Mouse (Mus musculus) liver, embryonic 16.5 days (tissue): ENCODE results near the gene Rabggta. TPM values are rescaled to one million over a fixed set of nuclear protein-coding genes. Genes with fewer than 3 reads are reported as not detected.
A peak's percentile ranks its signal among the peaks of the same experiment; 100 is the strongest.

Experiments
- ATAC-seq: fragments of 200-750 bp; cut with Nextera tagmentation; 2 replicates; pipeline ENCODE4 v1.8.0; 2017; ENCODE audit warnings: low read depth, mild to moderate bottlenecking, moderate number of reproducible peaks, moderate library complexity
- H3K27ac ChIP-seq: fragments of 300-500 bp; sonication (generic); 2 replicates; pipeline ENCODE4 v1.5.1; 2014; ENCODE audit warnings: mild to moderate bottlenecking, low read length
- H3K27me3 ChIP-seq: fragments of 300-500 bp; sonication (generic); 2 replicates; pipeline ENCODE4 v1.6.1; 2014; ENCODE audit warnings: low read depth, low read length, mixed read lengths; ENCODE audit not compliant: control insufficient read depth, insufficient read depth
- H3K36me3 ChIP-seq: fragments of 300-500 bp; sonication (generic); 2 replicates; pipeline ENCODE4 v1.6.1; 2014; ENCODE audit warnings: mild to moderate bottlenecking; ENCODE audit not compliant: control insufficient read depth, insufficient read depth
- H3K4me1 ChIP-seq: fragments of 300-500 bp; sonication (generic); 2 replicates; pipeline ENCODE4 v1.6.1; 2014; ENCODE audit warnings: low read depth, low read length, mixed read lengths; ENCODE audit not compliant: control insufficient read depth
- H3K4me2 ChIP-seq: fragments of 300-500 bp; sonication (generic); 2 replicates; pipeline ENCODE4 v1.6.1; 2014; ENCODE audit warnings: low read depth, low read length, mixed read lengths
- H3K4me3 ChIP-seq: fragments of 300-500 bp; sonication (generic); 2 replicates; pipeline ENCODE4 v1.5.1; 2014; ENCODE audit warnings: low read depth, mild to moderate bottlenecking, low read length
- H3K9ac ChIP-seq: fragments of 300-500 bp; sonication (generic); 2 replicates; pipeline ENCODE4 v1.6.1; 2014; ENCODE audit warnings: low read depth, low read length
- H3K9me3 ChIP-seq: fragments of 300-500 bp; sonication (generic); replicated peaks from 2 replicates; pipeline ENCODE4 v1.6.1; 2016; ENCODE audit warnings: low read length; ENCODE audit not compliant: control insufficient read depth
- WGBS: fragments of 180-500 bp; shearing (Covaris S2); extraction: QIAGEN DNeasy Blood & Tissue Kit; methylation state at CpG from one replicate; pipeline ENCODE4 v1.1.7; 2014; ENCODE audit not compliant: insufficient replicate concordance; 5-methylcytosine and 5-hydroxymethylcytosine counted together
- polyA plus RNA-seq: library from polyadenylated mRNA; unstranded; fragments of >200 nt; fragmentation: Nextera tagmentation; extraction: Ambion mirVana; gene quantifications from 2 replicates; pipeline ENCODE4 v1.2.1, GENCODE M21; 2015

The Rabggta gene
- polyA plus RNA-seq, 1 experiment from 2014 or later: 11.3 TPM

DNA sequence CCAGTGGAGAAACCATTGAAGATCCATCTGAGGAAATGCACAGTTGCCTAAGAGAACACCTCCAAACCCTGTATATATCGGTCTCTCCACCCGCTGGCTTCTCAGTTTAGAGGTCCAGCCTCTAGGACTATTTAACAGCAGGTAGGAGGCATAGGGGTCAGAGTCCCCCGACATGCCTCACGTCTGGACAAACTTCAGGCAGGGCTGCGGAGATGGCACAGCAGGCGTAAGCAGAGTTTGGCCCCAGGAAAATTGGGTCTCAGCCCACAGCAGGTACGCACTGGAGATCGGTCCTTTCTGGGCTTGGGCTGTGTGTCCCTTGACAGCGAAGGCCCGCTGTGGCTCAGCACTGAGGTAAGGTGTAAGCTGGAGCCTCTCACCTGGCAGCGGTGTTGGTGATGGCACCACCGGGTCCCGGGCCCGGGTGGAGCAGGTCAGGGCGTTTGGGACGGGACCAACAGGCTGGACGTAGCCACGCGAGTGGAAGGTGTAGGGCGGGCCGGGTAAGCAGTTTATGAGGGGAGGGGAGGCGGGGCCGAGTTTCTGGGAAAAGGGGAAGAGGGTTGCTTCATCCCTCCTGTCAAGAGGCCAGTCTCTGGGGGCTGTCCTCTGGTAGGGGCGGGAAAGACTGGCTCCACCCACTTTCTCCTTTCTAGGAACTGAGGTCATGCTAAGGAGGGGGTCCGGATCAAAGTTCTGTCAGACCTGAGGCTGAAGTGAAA, 8.9 kb downstream of the Rabggta start:
- Histone ChIP-seq H3K9me3 (no peaks in the 10 kb centered on the region), H3K4me1 (peaks cover 16% of the 10 kb centered on the region), H3K27me3 (no peaks in the 10 kb centered on the region; the same call in 1 of the 2 replicates), H3K4me2 (peak overlapping the region; percentile 62), H3K27ac (no peak overlapping the region), H3K4me3 (peak overlapping the region; percentile 52), H3K9ac (peak overlapping the region; percentile 40; the same call in 1 of the 2 replicates), H3K36me3 (no peaks in the 10 kb centered on the region; the same call in 1 of the 2 replicates)
- peak; percentile 70 for ATAC-seq
- WGBS: 10% methylated on average over 25 of the region's 25 CpGs

DNA sequence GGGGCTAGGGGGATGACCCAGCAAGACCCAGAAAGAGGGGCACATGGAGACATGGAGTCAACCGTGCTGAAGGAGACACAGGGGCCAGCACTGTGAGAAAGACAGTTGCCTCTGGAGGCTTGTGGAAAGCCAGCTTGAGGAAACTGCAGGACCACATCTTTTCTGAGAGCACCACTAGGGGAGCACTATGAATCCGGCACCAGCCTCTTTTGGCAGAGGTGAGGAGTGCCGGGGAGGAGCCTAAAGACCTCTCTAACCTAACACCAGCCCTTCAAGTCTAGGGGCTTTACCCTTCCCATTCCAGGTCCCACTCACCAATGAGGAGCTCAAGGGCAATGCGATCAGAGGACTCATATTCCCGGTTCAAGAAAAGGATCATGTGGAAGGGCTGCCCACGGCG, 10.3 kb downstream of the Rabggta start:
- Histone ChIP-seq H3K4me3 (no peak overlapping the region), H3K9me3 (no peaks in the 10 kb centered on the region), H3K36me3 (no peaks in the 10 kb centered on the region), H3K4me2 (no peak overlapping the region), H3K9ac (no peak overlapping the region), H3K27ac (no peak overlapping the region), H3K27me3 (no peaks in the 10 kb centered on the region; the same call in 1 of the 2 replicates), H3K4me1 (peaks cover 23% of the 10 kb centered on the region)
- ATAC-seq: no peak
- WGBS: 66% methylated on average over 7 of the region's 7 CpGs

DNA sequence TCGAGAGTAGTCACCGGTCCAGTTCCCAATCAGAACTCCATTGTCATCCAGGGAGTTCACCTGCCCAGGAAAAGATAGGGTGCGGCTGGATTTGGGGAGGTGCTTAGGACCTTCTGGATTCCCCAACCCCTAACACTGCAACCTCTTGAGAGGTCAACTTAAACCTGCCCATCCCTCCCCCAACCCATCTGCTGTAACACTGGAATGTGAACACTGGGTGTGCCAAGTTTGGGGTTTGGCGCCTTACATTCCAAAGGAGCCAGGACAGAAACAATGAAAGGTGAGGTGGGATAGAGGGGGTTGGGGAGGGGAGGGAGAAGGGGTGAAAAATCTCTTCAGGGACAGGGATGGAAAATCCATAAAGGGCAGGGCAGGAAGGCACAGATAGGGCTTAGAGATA, 12.6 kb downstream of the Rabggta start:
- 71% methylated on average over 4 of the region's 4 CpGs for WGBS
- Histone ChIP-seq H3K27me3 (no peaks in the 10 kb centered on the region; the same call in 1 of the 2 replicates), H3K4me1 (peaks cover 17% of the 10 kb centered on the region)

DNA sequence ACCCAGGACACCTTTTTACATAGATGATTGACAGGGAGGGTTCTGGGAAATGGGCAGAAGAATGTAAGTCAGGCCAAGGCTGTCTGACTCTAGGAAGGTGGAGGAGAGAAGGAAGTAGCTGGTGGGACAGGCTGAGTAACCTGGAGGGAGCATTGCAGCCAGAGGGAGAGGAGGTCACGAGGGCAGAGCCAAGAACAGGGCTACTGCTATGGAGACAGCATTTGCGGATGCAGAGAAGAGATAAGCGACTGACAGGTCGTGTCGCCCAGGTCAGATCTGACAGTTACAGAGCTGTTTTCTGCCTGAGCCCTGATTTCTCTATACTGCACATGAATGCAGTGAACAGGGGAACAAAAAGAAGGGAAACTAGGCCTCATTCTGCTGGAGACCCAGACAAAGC, 14.7 kb downstream of the Rabggta start:
- peaks cover 7% of the 10 kb centered on the region for H3K4me1 ChIP-seq
- no peak overlapping the region for H3K27ac ChIP-seq
- no peaks in the 10 kb centered on the region for H3K36me3 ChIP-seq
- WGBS: 28% methylated on average over 5 of the region's 5 CpGs
- H3K9ac ChIP-seq: no peak overlapping the region
- no peak overlapping the region for H3K4me3 ChIP-seq
- ATAC-seq: 0 out of 2 replicates have a peak, but pooled peaks have one; percentile 30
- H3K4me2 ChIP-seq: no peak overlapping the region
- no peaks in the 10 kb centered on the region; the same call in 1 of the 2 replicates for H3K27me3 ChIP-seq
- H3K9me3 ChIP-seq: no peaks in the 10 kb centered on the region

More for the DNA sequence above, 12.6 kb downstream of the Rabggta start:
- no peak overlapping the region for H3K27ac ChIP-seq
- no peak overlapping the region for H3K4me2 ChIP-seq
- no peak for ATAC-seq
- H3K4me3 ChIP-seq: no peak overlapping the region
- H3K9ac ChIP-seq: no peak overlapping the region
- no peaks in the 10 kb centered on the region for H3K9me3 ChIP-seq
- H3K36me3 ChIP-seq: no peaks in the 10 kb centered on the region

DNA sequence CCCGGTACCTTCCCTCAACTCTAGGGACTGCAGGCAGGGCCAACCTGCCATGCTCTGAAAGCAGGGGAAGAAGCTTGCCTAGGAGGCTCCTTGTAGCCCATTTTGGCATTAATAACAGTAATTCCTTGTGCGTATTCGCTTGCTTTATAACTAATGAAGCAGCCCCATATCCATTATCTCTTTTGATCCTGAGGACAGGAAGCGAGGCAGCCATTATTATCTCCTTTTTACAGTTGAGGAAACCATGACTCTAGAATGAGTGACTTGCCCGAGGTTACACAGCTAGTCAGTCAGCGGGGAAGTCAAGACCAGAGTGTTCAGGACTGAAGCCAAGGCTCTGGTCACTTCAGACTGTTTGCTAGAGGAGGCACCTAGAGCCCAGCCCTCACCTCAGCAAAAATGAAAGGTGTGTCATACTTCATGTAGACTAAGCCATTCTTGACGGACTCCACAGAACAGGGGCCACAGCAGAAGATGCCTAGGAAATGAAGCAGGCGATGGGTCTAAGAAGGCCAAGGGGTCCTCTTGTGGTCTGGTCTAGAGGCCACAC, 15.9 kb downstream of the Rabggta start:
- ATAC-seq: no peak
- Histone ChIP-seq H3K27me3 (no peaks in the 10 kb centered on the region), H3K4me1 (peaks cover 7% of the 10 kb centered on the region), H3K27ac (no peak overlapping the region), H3K4me3 (no peak overlapping the region), H3K9me3 (no peaks in the 10 kb centered on the region), H3K36me3 (no peaks in the 10 kb centered on the region), H3K4me2 (no peak overlapping the region), H3K9ac (no peak overlapping the region)
- WGBS: 47% methylated on average over 8 of the region's 8 CpGs

DNA sequence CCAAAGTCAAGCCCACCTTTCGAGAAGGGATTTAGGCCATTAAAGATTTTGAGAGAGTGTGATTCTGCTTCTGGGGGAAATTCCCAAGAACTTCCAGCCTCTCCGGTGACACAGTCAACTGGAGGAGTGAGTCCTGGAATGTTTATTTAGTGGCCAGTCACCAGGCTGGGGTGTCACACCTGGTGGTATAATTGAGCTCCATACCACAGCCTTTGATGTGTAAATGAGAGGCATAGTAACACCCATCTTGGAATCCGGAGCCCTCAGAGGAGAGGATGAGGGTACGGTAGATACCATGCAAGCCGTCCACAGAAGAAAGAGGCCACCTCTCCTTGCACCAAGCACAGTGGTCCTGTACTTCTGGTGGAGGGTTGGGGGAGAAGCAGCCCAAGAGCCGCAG, 19.3 kb downstream of the Rabggta start:
- Histone ChIP-seq H3K9ac (no peak overlapping the region), H3K27me3 (no peaks in the 10 kb centered on the region), H3K9me3 (no peaks in the 10 kb centered on the region), H3K4me1 (peaks cover 7% of the 10 kb centered on the region), H3K4me2 (no peak overlapping the region), H3K36me3 (no peaks in the 10 kb centered on the region), H3K4me3 (no peak overlapping the region), H3K27ac (no peak overlapping the region)
- no peak for ATAC-seq
- WGBS: 69% methylated on average over 6 of the region's 6 CpGs

DNA sequence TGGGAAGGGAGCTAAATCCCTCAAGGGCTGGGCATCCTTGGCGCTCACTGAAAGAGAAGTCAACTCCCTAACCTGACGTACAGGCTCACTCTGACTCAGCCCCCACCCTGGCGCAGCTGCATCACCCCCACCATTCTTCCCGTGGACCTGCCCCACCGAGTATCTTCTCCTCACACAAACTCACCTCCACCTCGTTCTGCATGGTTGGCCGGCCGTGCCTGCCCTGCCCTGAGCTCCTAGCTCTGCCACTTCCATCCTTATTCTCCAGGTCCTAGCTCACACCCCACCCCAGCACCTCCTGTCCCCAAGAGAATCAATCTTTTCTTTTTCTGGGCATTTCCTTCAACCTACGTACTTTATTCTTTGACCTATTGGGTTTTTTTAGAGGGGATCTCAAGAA, 20.9 kb downstream of the Rabggta start:
- no peaks in the 10 kb centered on the region for H3K27me3 ChIP-seq
- WGBS: 59% methylated on average over 9 of the region's 9 CpGs
- no peaks in the 10 kb centered on the region for H3K9me3 ChIP-seq
- no peaks in the 10 kb centered on the region; the same call in 1 of the 2 replicates for H3K4me1 ChIP-seq
- no peak overlapping the region for H3K9ac ChIP-seq
- H3K36me3 ChIP-seq: no peaks in the 10 kb centered on the region
- no peak for ATAC-seq
- H3K27ac ChIP-seq: no peak overlapping the region
- no peak overlapping the region for H3K4me3 ChIP-seq
- no peak overlapping the region for H3K4me2 ChIP-seq

DNA sequence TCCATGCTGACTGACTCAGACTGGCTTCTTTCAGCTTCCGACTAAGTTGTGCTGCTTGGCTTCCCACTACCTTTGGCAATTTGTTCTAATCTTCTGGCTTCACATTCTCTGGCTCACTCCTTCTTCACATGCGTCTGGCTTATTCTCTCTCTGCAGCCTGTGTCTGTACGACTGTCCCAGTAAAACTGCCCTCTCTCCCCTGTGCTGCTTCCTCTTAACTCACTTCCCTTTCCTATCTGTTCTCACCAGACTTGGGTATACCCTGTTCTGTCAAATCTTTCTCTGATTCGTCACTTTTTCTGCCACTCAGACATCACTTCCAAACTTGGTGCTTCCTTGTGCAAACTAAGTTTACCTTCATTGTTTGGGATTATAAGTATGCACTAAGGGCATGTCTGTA, 24.8 kb downstream of the Rabggta start:
- 42% methylated on average over 4 of the region's 4 CpGs for WGBS
- no peak overlapping the region for H3K4me3 ChIP-seq
- H3K27me3 ChIP-seq: no peaks in the 10 kb centered on the region
- H3K4me2 ChIP-seq: no peak overlapping the region
- no peak overlapping the region for H3K9ac ChIP-seq
- H3K4me1 ChIP-seq: no peaks in the 10 kb centered on the region
- H3K36me3 ChIP-seq: no peaks in the 10 kb centered on the region
- no peaks in the 10 kb centered on the region for H3K9me3 ChIP-seq
- H3K27ac ChIP-seq: no peak overlapping the region
- no peak for ATAC-seq

DNA sequence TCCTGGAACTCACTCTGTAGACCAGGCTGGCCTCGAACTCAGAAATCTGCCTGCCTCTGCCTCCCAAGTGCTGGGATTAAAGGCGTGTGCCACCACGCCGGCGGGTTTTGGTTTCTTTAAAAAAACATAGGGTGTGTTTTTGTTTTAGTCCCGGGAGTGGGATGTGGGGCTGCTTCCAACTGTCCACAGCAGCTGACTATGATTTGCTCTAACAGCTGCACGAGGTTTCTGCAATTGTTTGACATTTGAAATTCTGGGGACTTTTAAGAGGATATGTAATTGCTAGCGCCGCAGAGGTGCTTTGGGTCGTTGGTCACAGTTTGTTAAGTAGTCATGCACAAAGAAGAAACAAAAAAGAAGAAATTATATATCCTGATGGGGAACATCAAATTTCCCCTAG, 32.6 kb downstream of the Rabggta start:
- Histone ChIP-seq H3K4me2 (no peak overlapping the region), H3K27me3 (no peaks in the 10 kb centered on the region), H3K36me3 (no peaks in the 10 kb centered on the region), H3K9ac (no peak overlapping the region), H3K4me3 (no peak overlapping the region), H3K9me3 (no peaks in the 10 kb centered on the region), H3K27ac (no peak overlapping the region), H3K4me1 (no peaks in the 10 kb centered on the region)
- no peak for ATAC-seq
- 68% methylated on average over 10 of the region's 10 CpGs for WGBS
